Mouse (Mus musculus): ENCODE measurements around the gene Pde4dip.

The Pde4dip gene

DNA sequence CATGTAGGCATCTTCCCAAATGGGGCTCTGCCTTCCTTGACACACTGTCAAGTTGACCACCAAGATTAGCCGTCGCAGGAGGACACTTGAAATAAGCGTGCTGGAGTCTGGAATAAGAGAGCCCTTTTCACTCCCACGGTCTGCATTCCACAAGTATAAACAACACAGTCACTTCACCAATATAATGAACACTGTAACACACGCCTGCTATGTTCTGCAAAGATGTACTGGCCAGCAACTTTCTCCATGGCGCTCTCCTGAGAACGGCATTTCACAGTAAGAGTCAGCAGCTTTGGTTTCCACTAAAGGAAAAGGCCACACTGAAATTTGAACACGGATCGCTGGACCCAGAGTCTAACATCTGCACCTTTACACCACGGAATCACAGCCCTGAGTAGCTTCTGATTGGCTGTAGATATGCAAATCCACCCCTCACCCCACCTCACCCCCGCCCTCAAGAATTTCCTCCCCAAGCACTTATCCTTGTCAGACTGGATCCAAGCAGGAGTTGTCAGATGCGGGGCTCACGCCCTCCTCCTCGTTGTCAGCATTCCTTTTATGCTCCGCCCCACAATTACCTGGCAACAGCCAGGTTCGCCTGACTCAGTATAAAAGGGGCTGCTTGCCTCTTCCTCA lies 204.8 kb downstream of the Pde4dip start:
- peak; percentile 50 for DNase-seq

- DNase-seq, result no peak
Observed at GRCm38 (mm10) chr3:97682576-97682975, 205.9 kb downstream of the Pde4dip start.

- DNase-seq, result peak; percentile 40
Observed at GRCm38 (mm10) chr3:97682159-97682502, 206.4 kb downstream of the Pde4dip start.

GRCm38 (mm10) chr3:97681321-97682158 lies 207.0 kb downstream of the Pde4dip start:
- DNase-seq, result peak; percentile 92

DNA sequence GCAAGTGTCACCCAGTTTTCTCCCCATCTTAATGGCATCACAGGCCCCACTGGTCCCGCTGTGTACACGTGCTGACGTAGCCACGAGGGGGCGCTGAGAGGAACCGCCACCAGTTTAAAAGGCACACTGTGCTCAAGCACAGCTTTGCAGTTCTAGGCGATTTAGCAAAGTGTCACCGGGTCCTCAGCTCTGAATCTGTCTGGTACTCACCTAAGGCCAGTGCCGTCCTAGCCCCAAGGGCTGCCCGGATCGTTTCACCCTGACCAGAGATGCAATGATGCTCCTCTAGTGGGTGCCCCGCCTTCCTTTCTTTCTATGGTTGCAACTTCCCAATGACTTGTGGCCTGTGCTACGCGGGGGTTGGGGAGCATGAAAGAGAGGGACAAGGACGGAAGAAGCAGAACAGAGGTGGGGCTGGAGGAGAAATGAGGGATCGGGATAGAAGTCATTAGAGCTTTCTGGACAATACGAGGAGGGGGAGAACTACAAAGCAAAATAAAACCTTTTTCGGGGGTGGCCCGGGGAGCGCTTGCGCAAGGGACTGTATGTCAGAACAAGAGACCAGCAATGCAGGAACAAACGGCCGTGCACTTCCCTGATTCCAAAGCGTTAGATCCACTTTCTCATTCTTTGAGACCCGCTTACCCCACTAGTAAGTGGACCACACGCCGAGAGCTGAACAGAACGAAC lies 207.7 kb downstream of the Pde4dip start:
- DNase-seq, result peak; percentile 77

DNA sequence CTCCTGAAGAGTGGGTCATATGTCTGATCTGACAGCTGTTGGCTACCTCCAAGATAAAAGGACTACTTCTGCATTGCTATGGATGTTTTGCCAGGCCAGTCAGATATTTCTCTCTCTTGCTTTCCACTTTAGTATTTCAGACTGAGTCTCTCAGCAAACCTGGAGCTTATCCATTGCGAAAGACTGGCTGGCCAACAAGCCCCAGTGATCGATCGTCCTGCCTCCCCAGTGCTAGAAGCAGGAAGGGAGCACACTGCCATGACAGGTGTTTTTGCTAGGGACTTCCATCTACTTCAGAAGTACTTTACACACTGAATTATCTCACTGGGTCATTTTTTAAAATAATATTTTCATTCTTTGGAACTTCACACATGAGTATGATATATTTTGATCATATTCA lies 210.1 kb downstream of the Pde4dip start:
- no peak for DNase-seq

DNA sequence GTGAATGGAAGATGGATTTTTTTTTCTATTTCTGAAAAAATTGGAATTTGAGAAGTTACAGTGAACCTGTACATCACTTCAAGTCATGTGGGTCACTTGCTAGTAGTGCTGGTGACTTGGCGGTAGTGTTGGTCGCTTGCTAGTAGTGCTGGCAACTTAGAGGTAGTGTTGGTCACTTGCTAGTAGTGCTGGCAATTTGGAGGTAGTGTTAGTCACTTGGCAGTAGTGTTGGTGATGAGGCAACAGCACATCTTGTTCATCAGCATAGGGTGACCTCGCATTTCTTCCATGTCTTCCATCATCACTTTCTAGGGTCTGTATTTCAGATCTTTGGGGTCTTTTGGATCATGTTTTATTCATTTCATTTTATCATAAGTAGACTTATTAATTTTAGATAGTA lies 212.4 kb downstream of the Pde4dip start:
- DNase-seq, result no peak

- DNase-seq, result no peak
Observed at GRCm38 (mm10) chr3:97674644-97675110, 213.8 kb downstream of the Pde4dip start, which contains the start of gene Gm17651. Gm17651 (minus strand) TSS chr3:97674694.

- no peak for DNase-seq
Observed at GRCm38 (mm10) chr3:97667093-97667675, 221.3 kb downstream of the Pde4dip start.

DNA sequence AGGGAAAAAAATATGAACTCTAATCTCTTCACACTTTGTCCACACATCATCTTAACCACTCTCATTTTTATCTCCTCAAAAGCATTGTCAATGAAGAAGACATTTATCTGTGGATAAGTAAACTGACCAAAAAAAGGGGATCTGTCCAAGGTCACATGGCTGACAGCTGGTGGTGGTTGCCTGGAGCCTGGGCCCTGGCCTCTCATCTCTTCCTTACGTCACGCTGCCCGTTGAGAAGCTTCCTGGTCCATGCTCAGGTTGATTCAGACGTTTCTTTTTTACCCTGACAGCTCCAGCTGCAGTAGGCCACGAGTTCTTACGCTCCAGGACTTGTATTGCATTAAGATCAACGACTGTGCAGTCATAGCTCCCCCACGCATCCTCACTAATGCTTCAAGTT lies 222.4 kb downstream of the Pde4dip start:
- DNase-seq, result no peak

DNA sequence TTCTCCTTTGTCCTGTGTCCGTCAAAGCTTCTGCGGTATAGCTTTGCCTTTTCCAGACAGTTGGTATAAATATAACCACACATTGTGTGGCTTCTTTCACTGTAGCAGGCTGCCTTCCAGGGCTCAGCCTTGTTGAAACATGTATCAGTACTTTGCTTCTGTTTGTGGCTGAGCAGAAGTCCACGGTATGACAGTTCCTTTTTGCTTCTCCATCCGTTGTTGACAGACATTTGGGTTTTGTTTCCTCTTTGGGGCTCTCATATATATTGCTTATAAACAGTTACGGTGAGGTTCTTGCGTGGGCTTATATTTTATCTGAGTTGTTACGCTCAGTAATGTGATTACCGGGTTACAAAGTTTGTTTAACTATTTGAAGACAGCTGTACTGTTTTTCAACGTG lies 223.0 kb downstream of the Pde4dip start:
- DNase-seq, result no peak

GRCm38 (mm10) chr3:97661206-97661605 lies 227.3 kb downstream of the Pde4dip start:
- no peak for DNase-seq

- no peak for DNase-seq
Observed at GRCm38 (mm10) chr3:97659746-97660145, 228.8 kb downstream of the Pde4dip start.

- DNase-seq, result no peak
Observed at GRCm38 (mm10) chr3:97658426-97659193, 229.9 kb downstream of the Pde4dip start.

- DNase-seq, result peak; percentile 98
Observed at GRCm38 (mm10) chr3:97657655-97658411, 230.7 kb downstream of the Pde4dip start, which contains the start of gene Prkab2. Prkab2 (plus strand) TSS chr3:97658193.

GRCm38 (mm10) chr3:97654901-97655300 lies 233.6 kb downstream of the Pde4dip start:
- no peak for DNase-seq

GRCm38 (mm10) chr3:97653781-97654180 lies 234.7 kb downstream of the Pde4dip start:
- no peak for DNase-seq

GRCm38 (mm10) chr3:97651604-97652003 lies 236.9 kb downstream of the Pde4dip start:
- DNase-seq, result no peak

GRCm38 (mm10) chr3:97649469-97649868 lies 239.0 kb downstream of the Pde4dip start:
- no peak for DNase-seq

- no peak for DNase-seq
Observed at GRCm38 (mm10) chr3:97649022-97649421, 239.5 kb downstream of the Pde4dip start.

GRCm38 (mm10) chr3:97648518-97648917 lies 240.0 kb downstream of the Pde4dip start:
- DNase-seq, result no peak

DNA sequence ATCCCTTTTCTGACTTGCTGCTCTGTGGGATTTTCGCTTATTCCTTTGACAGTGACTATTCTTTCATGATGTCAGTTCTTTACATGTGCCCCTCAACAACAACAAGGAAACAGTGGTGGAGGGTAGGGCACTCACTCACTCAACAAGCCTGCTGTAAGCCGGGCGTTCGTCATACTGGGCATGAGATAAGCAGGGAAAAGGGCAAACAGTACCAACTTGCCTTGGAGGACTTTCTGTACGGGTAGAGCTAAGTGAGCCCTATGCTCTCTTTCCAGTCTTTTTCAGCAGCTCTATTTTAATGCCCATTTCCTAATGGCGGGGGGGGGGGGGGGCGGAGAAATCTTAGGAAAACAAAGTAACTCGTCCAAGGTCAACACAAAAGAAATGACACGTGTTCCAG lies 246.5 kb downstream of the Pde4dip start:
- DNase-seq, result no peak

All from embryo, embryonic 11 days (tissue).